ENCODE assay signal across 20 mouse cellular contexts in the genomic region with DNA sequence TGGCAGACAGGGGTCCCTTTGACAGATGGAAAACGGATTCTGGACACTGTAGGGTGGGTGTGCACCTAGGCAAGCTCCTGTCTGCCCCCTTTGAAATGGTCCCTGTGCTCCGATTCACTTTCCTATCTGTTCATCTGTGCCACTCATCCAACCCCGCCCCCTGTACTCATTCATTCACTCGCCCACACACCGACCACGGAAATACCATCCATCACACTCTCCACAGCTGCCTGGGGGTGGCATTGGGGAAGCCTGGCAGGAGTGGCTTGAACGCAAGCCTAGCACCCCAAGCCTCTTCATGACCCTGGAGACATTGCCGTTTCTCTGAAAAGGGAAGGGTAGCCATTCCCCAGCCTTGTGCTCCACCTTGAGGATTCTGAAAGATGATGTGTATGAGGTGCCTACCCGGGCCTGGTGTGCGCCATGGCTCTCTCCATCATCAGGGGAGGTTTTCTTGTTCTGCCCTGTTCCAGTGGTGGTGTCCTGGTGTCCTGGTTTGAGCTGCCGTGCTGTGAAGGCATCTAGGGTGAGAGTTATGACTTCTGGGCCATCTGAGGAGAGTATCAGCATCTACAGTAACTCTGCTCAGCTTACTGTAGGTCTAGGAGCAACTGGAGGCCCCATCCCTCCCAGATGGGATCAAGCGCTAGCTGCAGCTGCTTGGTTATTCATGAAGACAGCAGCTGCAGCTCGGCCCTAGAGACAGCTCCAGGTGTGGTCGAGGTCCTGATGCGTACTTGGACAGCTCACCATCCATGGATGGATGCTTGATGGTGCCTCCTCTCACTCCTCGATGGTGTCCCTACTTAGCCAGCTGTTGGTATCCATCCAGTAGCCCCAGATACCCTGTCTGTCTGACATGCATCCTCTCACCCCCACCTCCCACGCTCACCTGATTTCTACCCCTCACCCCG. TPM values are rescaled to one million over a fixed set of nuclear protein-coding genes. Genes with fewer than 3 reads are reported as not detected.
DNase-seq lines count a peak whose midpoint lies in the region; ATAC-seq and TF ChIP-seq lines count a peak whose summit lies in the region.
"Had no signal": no experiment of that assay in that cellular context is flagged by ENCODE, and none has a peak within 500 bp of the region (broad histone marks: within the 10 kb centered on the region; RNA-seq: fewer than 3 reads in every experiment).

No protein-coding gene starts in this region.

- no peaks in the 10 kb centered on the region for H3K36me3 ChIP-seq in liver, postnatal 0 days (replicated peaks; ENCODE audit: insufficient read depth, low read length)
- H3K36me3 ChIP-seq in liver, embryonic 11.5 days (ENCODE audit: control insufficient read depth, insufficient read depth, low read length), result no peaks in the 10 kb centered on the region
- H3K36me3 ChIP-seq: embryonic facial prominence, embryonic 10.5 days; heart, embryonic 15.5 days; hindbrain, embryonic 10.5 days; limb, embryonic 12.5 days; liver, embryonic 15.5 days had no signal

- 74% methylated on average over 18 of the region's 18 CpGs for WGBS in liver, postnatal 0 days (ENCODE audit: insufficient replicate concordance)
- WGBS in liver, embryonic 11.5 days, result 72% methylated on average over 18 of the region's 18 CpGs

- no peak overlapping the region for H3K4me2 ChIP-seq in liver, postnatal 0 days (ENCODE audit: low read depth, low read length)
- H3K4me2 ChIP-seq in liver, embryonic 11.5 days, result no peak overlapping the region
- H3K4me2 ChIP-seq: heart, embryonic 15.5 days; limb, embryonic 12.5 days; liver, embryonic 15.5 days had no signal

- no peaks in the 10 kb centered on the region for H3K9me3 ChIP-seq in liver, postnatal 0 days (ENCODE audit: low read length)
- no peaks in the 10 kb centered on the region for H3K9me3 ChIP-seq in liver, embryonic 11.5 days (ENCODE audit: control insufficient read depth, low read length)
- H3K9me3 ChIP-seq: embryonic facial prominence, embryonic 10.5 days; heart, embryonic 15.5 days; hindbrain, embryonic 10.5 days; limb, embryonic 12.5 days; liver, embryonic 15.5 days had no signal

- peaks cover 3% of the 10 kb centered on the region; the same call in 1 of the 2 replicates for H3K4me1 ChIP-seq in liver, postnatal 0 days (ENCODE audit: insufficient read depth)
- H3K4me1 ChIP-seq in liver, embryonic 11.5 days (replicated peaks; ENCODE audit: control insufficient read depth, insufficient read depth, low read length), result 0 out of 2 replicates have a peak, but pooled peaks cover 3% of the 10 kb centered on the region
- H3K4me1 ChIP-seq: embryonic facial prominence, embryonic 10.5 days; hindbrain, embryonic 10.5 days; limb, embryonic 12.5 days had no signal

- H3K4me3 ChIP-seq in liver, postnatal 0 days (ENCODE audit: low read depth, low read length), result no peak overlapping the region
- H3K4me3 ChIP-seq in liver, embryonic 11.5 days (ENCODE audit: low read depth, low read length), result no peak overlapping the region
- H3K4me3 ChIP-seq: embryonic facial prominence, embryonic 10.5 days; erythroblast, embryonic 14.5 days; heart, embryonic 15.5 days; hindbrain, embryonic 10.5 days; limb, embryonic 12.5 days; liver, embryonic 15.5 days had no signal

- no peak for TF ChIP-seq EP300 in liver, postnatal 0 days (IDR thresholded peaks at IDR 0.05; ENCODE audit: low read depth)

- DNase-seq in frontal cortex, postnatal 25 days (ENCODE audit: low spot score in 2 of 2), result no peak
- peak; percentile 12 for DNase-seq in liver, postnatal 0 days
- DNase-seq in liver, embryonic 11.5 days (ENCODE audit: low spot score), result no peak
- peak; percentile 32 for DNase-seq in CD4-positive helper T cell, adult 2 months (ENCODE audit: low read depth, low spot score)
- peak; percentile 28 for DNase-seq in induced T-regulatory cell, adult 2 months (ENCODE audit: low read depth)
- no peak for DNase-seq in kidney, adult 18-20 months
- DNase-seq: cerebellum, postnatal 10 days; forebrain, postnatal 0 days; gastrocnemius, postnatal 36 days; lung, postnatal 14 days; retina, postnatal 1 day had no signal

- peak; percentile 32; the same call in 1 of the 2 replicates for ATAC-seq in frontal cortex, adult (ENCODE audit: low TSS enrichment)
- no peak for ATAC-seq in liver, postnatal 0 days
- no peak for ATAC-seq in liver, embryonic 11.5 days (replicated peaks; ENCODE audit: low FRiP score)
- ATAC-seq: forebrain, postnatal 0 days; inflammation-experienced regulatory T-cells, adult 6 months had no signal

- H3K27ac ChIP-seq in liver, postnatal 0 days (ENCODE audit: low read depth), result no peak overlapping the region
- no peak overlapping the region for H3K27ac ChIP-seq in liver, embryonic 11.5 days (ENCODE audit: low read depth, low read length)
- H3K27ac ChIP-seq: embryonic facial prominence, embryonic 10.5 days; heart, embryonic 15.5 days; hindbrain, embryonic 10.5 days; kidney, postnatal 0 days; limb, embryonic 12.5 days; liver, embryonic 15.5 days had no signal

- H3K27me3 ChIP-seq in liver, postnatal 0 days (ENCODE audit: insufficient read depth, low read length), result no peaks in the 10 kb centered on the region
- H3K27me3 ChIP-seq in liver, embryonic 11.5 days (replicated peaks; ENCODE audit: control insufficient read depth, insufficient read depth, low read length), result no peaks in the 10 kb centered on the region; the same call in 1 of the 2 replicates
- H3K27me3 ChIP-seq: heart, embryonic 15.5 days; limb, embryonic 12.5 days had no signal

- no peak overlapping the region for H3K9ac ChIP-seq in liver, postnatal 0 days (replicated peaks)
- H3K9ac ChIP-seq in liver, embryonic 11.5 days (ENCODE audit: low read depth, low read length), result no peak overlapping the region
- H3K9ac ChIP-seq: forebrain, postnatal 0 days; heart, embryonic 15.5 days; limb, embryonic 12.5 days; liver, embryonic 15.5 days had no signal

- TF ChIP-seq CTCF in liver, postnatal 0 days (IDR thresholded peaks at IDR 0.05; ENCODE audit: low read depth), result no peak

RNA-seq across cellular contexts. Expression of a gene that starts 40.4 kb away (rescaled TPM):
- polyA plus RNA-seq in liver, postnatal 0 days (2015; fragmentation: Nextera tagmentation; extraction: Ambion mirVana), result 0.18 TPM in 1 of 2 replicates, not detected in the other
- not detected in 2 replicates for polyA plus RNA-seq in liver, embryonic 11.5 days (2014; fragmentation: Nextera tagmentation; extraction: Ambion mirVana)
- polyA plus RNA-seq: inflammation-experienced regulatory T-cells, adult 6 months; liver, embryonic 15.5 days had no signal

Comparison
In these comparisons a context has a peak if more than half of its experiments do, and no peak if none do; other contexts are left out.
1. DNase-seq: peak in liver, postnatal 0 days (single experiment), CD4-positive helper T cell, adult 2 months (single experiment) and induced T-regulatory cell, adult 2 months (single experiment); none in frontal cortex, postnatal 25 days (0 of 2), liver, embryonic 11.5 days (single experiment) and kidney, adult 18-20 months (single experiment).